Mouse (Mus musculus): Measurements from ENCODE around the gene Itpk1. TPM values are rescaled to one million over a fixed set of nuclear protein-coding genes. Genes with fewer than 3 reads are reported as not detected.

Gene Itpk1
- polyA plus RNA-seq, 1 experiment from 2014 or later: 5.5 TPM

- no peak overlapping the region for H3K27ac ChIP-seq (ENCODE audit: poor library complexity, severe bottlenecking)
- H3K4me1 ChIP-seq (replicated peaks): peaks cover 12% of the 10 kb centered on the region
- H3K4me2 ChIP-seq: no peak overlapping the region
- H3K4me3 ChIP-seq: no peak overlapping the region
- H3K9me3 ChIP-seq (replicated peaks): no peaks in the 10 kb centered on the region
- 0 out of 2 replicates have a peak, but pooled peaks cover 3% of the 10 kb centered on the region for H3K27me3 ChIP-seq (replicated peaks)
- H3K9ac ChIP-seq: no peak overlapping the region
- ATAC-seq (ENCODE audit: insufficient number of reproducible peaks, low FRiP score): no peak
- no peaks in the 10 kb centered on the region for H3K36me3 ChIP-seq
- WGBS: 63% methylated on average over 4 of the region's 4 CpGs
These were observed 6.2 kb upstream of the Itpk1 start for GRCm38 (mm10) chr12:102710851-102711375.

GRCm38 (mm10) chr12:102709896-102710295, 5.2 kb upstream of the Itpk1 start:
- Histone ChIP-seq H3K4me2 (no peak overlapping the region), H3K4me1 (replicated peaks) (peaks cover 19% of the 10 kb centered on the region), H3K9me3 (replicated peaks) (no peaks in the 10 kb centered on the region), H3K9ac (no peak overlapping the region), H3K27me3 (replicated peaks) (0 out of 2 replicates have a peak, but pooled peaks cover 3% of the 10 kb centered on the region), H3K27ac (ENCODE audit: poor library complexity, severe bottlenecking) (no peak overlapping the region), H3K4me3 (no peak overlapping the region), H3K36me3 (no peaks in the 10 kb centered on the region)
- WGBS: 80% methylated on average over 5 of the region's 5 CpGs
- no peak for ATAC-seq (ENCODE audit: insufficient number of reproducible peaks, low FRiP score)

GRCm38 (mm10) chr12:102708220-102708619, 3.5 kb upstream of the Itpk1 start:
- H3K27me3 ChIP-seq (replicated peaks): 0 out of 2 replicates have a peak, but pooled peaks cover 3% of the 10 kb centered on the region
- H3K36me3 ChIP-seq: no peaks in the 10 kb centered on the region
- H3K9me3 ChIP-seq (replicated peaks): no peaks in the 10 kb centered on the region
- no peak overlapping the region for H3K27ac ChIP-seq (ENCODE audit: poor library complexity, severe bottlenecking)
- ATAC-seq (ENCODE audit: insufficient number of reproducible peaks, low FRiP score): no peak
- H3K4me1 ChIP-seq (replicated peaks): peaks cover 30% of the 10 kb centered on the region
- peak overlapping the region; percentile 58 for H3K4me2 ChIP-seq
- 0 out of 2 replicates have a peak overlapping the region, but pooled peaks have one; percentile 22 for H3K9ac ChIP-seq
- peak overlapping the region; percentile 17 for H3K4me3 ChIP-seq
- WGBS: 18% methylated on average over 11 of the region's 11 CpGs

GRCm38 (mm10) chr12:102706833-102707463, 2.2 kb upstream of the Itpk1 start:
- WGBS: 80% methylated on average over 10 of the region's 10 CpGs
- Histone ChIP-seq H3K4me2 (no peak overlapping the region), H3K36me3 (no peaks in the 10 kb centered on the region), H3K9ac (no peak overlapping the region), H3K9me3 (replicated peaks) (no peaks in the 10 kb centered on the region), H3K27ac (ENCODE audit: poor library complexity, severe bottlenecking) (no peak overlapping the region), H3K4me3 (no peak overlapping the region), H3K27me3 (replicated peaks) (0 out of 2 replicates have a peak, but pooled peaks cover 3% of the 10 kb centered on the region), H3K4me1 (replicated peaks) (peaks cover 40% of the 10 kb centered on the region)
- no peak for ATAC-seq (ENCODE audit: insufficient number of reproducible peaks, low FRiP score)

- Histone ChIP-seq H3K4me2 (peak overlapping the region; percentile 98), H3K9ac (no peak overlapping the region), H3K27ac (ENCODE audit: poor library complexity, severe bottlenecking) (no peak overlapping the region), H3K4me1 (replicated peaks) (peaks cover 40% of the 10 kb centered on the region), H3K4me3 (no peak overlapping the region), H3K9me3 (replicated peaks) (no peaks in the 10 kb centered on the region), H3K36me3 (no peaks in the 10 kb centered on the region), H3K27me3 (replicated peaks) (0 out of 2 replicates have a peak, but pooled peaks cover 3% of the 10 kb centered on the region)
- WGBS: 61% methylated on average over 6 of the region's 6 CpGs
- ATAC-seq (ENCODE audit: insufficient number of reproducible peaks, low FRiP score): no peak
These were observed 1.3 kb upstream of the Itpk1 start for GRCm38 (mm10) chr12:102705906-102706640.

GRCm38 (mm10) chr12:102705216-102705871, 614 bp upstream of the Itpk1 start:
- 3% methylated on average over 44 of the region's 45 CpGs for WGBS
- H3K9ac ChIP-seq: peak overlapping the region; percentile 85
- peak overlapping the region; percentile 77 for H3K4me3 ChIP-seq
- H3K27ac ChIP-seq (ENCODE audit: poor library complexity, severe bottlenecking): peak overlapping the region; percentile 55
- ATAC-seq (ENCODE audit: insufficient number of reproducible peaks, low FRiP score): peak; percentile 83
- H3K4me1 ChIP-seq (replicated peaks): peaks cover 40% of the 10 kb centered on the region
- H3K4me2 ChIP-seq: peak overlapping the region; percentile 98
- H3K27me3 ChIP-seq (replicated peaks): 0 out of 2 replicates have a peak, but pooled peaks cover 3% of the 10 kb centered on the region
- no peaks in the 10 kb centered on the region for H3K9me3 ChIP-seq (replicated peaks)
- H3K36me3 ChIP-seq: no peaks in the 10 kb centered on the region

GRCm38 (mm10) chr12:102703921-102704408, 765 bp downstream of the Itpk1 start:
- H3K9ac ChIP-seq: peak overlapping the region; percentile 80
- H3K4me2 ChIP-seq: peak overlapping the region; percentile 98
- H3K4me3 ChIP-seq: peak overlapping the region; percentile 77
- no peaks in the 10 kb centered on the region for H3K36me3 ChIP-seq
- peaks cover 40% of the 10 kb centered on the region for H3K4me1 ChIP-seq (replicated peaks)
- H3K27ac ChIP-seq (ENCODE audit: poor library complexity, severe bottlenecking): no peak overlapping the region
- no peaks in the 10 kb centered on the region for H3K9me3 ChIP-seq (replicated peaks)
- no peak for ATAC-seq (ENCODE audit: insufficient number of reproducible peaks, low FRiP score)
- 12% methylated on average over 17 of the region's 17 CpGs for WGBS
- 0 out of 2 replicates have a peak, but pooled peaks cover 3% of the 10 kb centered on the region for H3K27me3 ChIP-seq (replicated peaks)

GRCm38 (mm10) chr12:102703441-102703840, 1.3 kb downstream of the Itpk1 start:
- H3K4me3 ChIP-seq: peak overlapping the region; percentile 77
- H3K27ac ChIP-seq (ENCODE audit: poor library complexity, severe bottlenecking): no peak overlapping the region
- peak overlapping the region; percentile 44; the same call in 1 of the 2 replicates for H3K9ac ChIP-seq

GRCm38 (mm10) chr12:102703111-102703412, 1.7 kb downstream of the Itpk1 start:
- ATAC-seq (ENCODE audit: insufficient number of reproducible peaks, low FRiP score): no peak

More at GRCm38 (mm10) chr12:102703441-102703840, 1.3 kb downstream of the Itpk1 start:
- Histone ChIP-seq H3K4me2 (peak overlapping the region; percentile 98), H3K4me1 (replicated peaks) (peaks cover 40% of the 10 kb centered on the region), H3K36me3 (no peaks in the 10 kb centered on the region), H3K9me3 (replicated peaks) (no peaks in the 10 kb centered on the region), H3K27me3 (replicated peaks) (0 out of 2 replicates have a peak, but pooled peaks cover 3% of the 10 kb centered on the region)
- WGBS: 55% methylated on average over 6 of the region's 6 CpGs
- ATAC-seq (ENCODE audit: insufficient number of reproducible peaks, low FRiP score): no peak

GRCm38 (mm10) chr12:102702356-102703110, 2.2 kb downstream of the Itpk1 start:
- Histone ChIP-seq H3K27me3 (replicated peaks) (0 out of 2 replicates have a peak, but pooled peaks cover 1% of the 10 kb centered on the region), H3K4me2 (peak overlapping the region; percentile 63), H3K9ac (peak overlapping the region; percentile 52), H3K27ac (ENCODE audit: poor library complexity, severe bottlenecking) (no peak overlapping the region), H3K4me1 (replicated peaks) (peaks cover 38% of the 10 kb centered on the region), H3K4me3 (peak overlapping the region; percentile 24), H3K9me3 (replicated peaks) (no peaks in the 10 kb centered on the region), H3K36me3 (no peaks in the 10 kb centered on the region)
- no peak for ATAC-seq (ENCODE audit: insufficient number of reproducible peaks, low FRiP score)
- WGBS: 6% methylated on average over 15 of the region's 15 CpGs

More at GRCm38 (mm10) chr12:102703111-102703412, 1.7 kb downstream of the Itpk1 start:
- H3K4me2 ChIP-seq: peak overlapping the region; percentile 98
- peaks cover 40% of the 10 kb centered on the region for H3K4me1 ChIP-seq (replicated peaks)
- H3K27me3 ChIP-seq (replicated peaks): 0 out of 2 replicates have a peak, but pooled peaks cover 3% of the 10 kb centered on the region
- 8% methylated on average over 4 of the region's 4 CpGs for WGBS
- H3K4me3 ChIP-seq: peak overlapping the region; percentile 77
- H3K9ac ChIP-seq: peak overlapping the region; percentile 52
- H3K27ac ChIP-seq (ENCODE audit: poor library complexity, severe bottlenecking): no peak overlapping the region
- H3K9me3 ChIP-seq (replicated peaks): no peaks in the 10 kb centered on the region
- H3K36me3 ChIP-seq: no peaks in the 10 kb centered on the region

Data from heart, embryonic 12.5 days (tissue).